Mouse (Mus musculus) bone marrow, adult 2 months (tissue): ENCODE data around the gene Vcl. TPM values are rescaled to one million over a fixed set of nuclear protein-coding genes. Genes with fewer than 3 reads are reported as not detected.

Source experiments
- H3K27ac ChIP-seq: fragments of 200-500 bp; 2 replicates; pipeline ENCODE4 v1.5.1; 2012; ENCODE audit warnings: low read depth, mild to moderate bottlenecking, control low read depth, inconsistent platforms, low read length; ENCODE audit not compliant: control insufficient read depth, poor library complexity, insufficient read depth
- H3K4me1 ChIP-seq: fragments of 200-500 bp; 2 replicates; pipeline ENCODE4 v1.6.1; 2011; ENCODE audit warnings: low read length; ENCODE audit not compliant: control insufficient read depth, insufficient read depth
- H3K4me3 ChIP-seq: fragments of 200-500 bp; replicated peaks from 2 replicates; pipeline ENCODE3; 2011; ENCODE audit warnings: mild to moderate bottlenecking, low read depth, low read length, control low read depth; ENCODE audit not compliant: control insufficient read depth
- CTCF ChIP-seq: fragments of 200-500 bp; IDR thresholded peaks from 2 replicates; pipeline ENCODE4 v1.5.1; 2011; ENCODE audit warnings: low read length, control low read depth; ENCODE audit not compliant: control insufficient read depth, insufficient read depth
- POLR2A ChIP-seq: fragments of 200-500 bp; IDR thresholded peaks from 2 replicates; pipeline ENCODE4 v1.6.1; 2011; ENCODE audit warnings: low read depth, mild to moderate bottlenecking, control low read depth, low read length, borderline replicate concordance; ENCODE audit not compliant: control insufficient read depth
- WGBS: fragments of 180-500 bp; shearing (Covaris S2); methylation state at CpG from one replicate; pipeline ENCODE4 v1.1.7; 2018; 5-methylcytosine and 5-hydroxymethylcytosine counted together
- polyA plus RNA-seq: library from polyadenylated mRNA; stranded (reverse); fragments of >200 nt; gene quantifications from 2 replicates; pipeline ENCODE4 v1.2.4, GENCODE M21; 2011; ENCODE audit warnings: low replicate concordance; ENCODE audit not compliant: missing spikeins, insufficient read depth, insufficient read length

Gene Vcl
- polyA plus RNA-seq, 1 experiment: 59.2 TPM

- Histone ChIP-seq H3K4me1 (no peaks in the 10 kb centered on the region; the same call in 1 of the 2 replicates), H3K4me3 (no peak overlapping the region), H3K27ac (no peak overlapping the region)
- 76% methylated on average over 1 of the region's 1 CpGs for WGBS
- TF ChIP-seq CTCF (no peak), POLR2A (no peak)
These were observed 33.7 kb downstream of the Vcl start for GRCm38 (mm10) chr14:20962906-20963305.

GRCm38 (mm10) chr14:20963863-20964262 lies 34.7 kb downstream of the Vcl start:
- no peak overlapping the region for H3K4me3 ChIP-seq
- TF ChIP-seq POLR2A (no peak), CTCF (no peak)
- no peaks in the 10 kb centered on the region; the same call in 1 of the 2 replicates for H3K4me1 ChIP-seq
- H3K27ac ChIP-seq: no peak overlapping the region
- 54% methylated on average over 4 of the region's 4 CpGs for WGBS

- no peaks in the 10 kb centered on the region; the same call in 1 of the 2 replicates for H3K4me1 ChIP-seq
- TF ChIP-seq CTCF (no peak), POLR2A (no peak)
- 80% methylated on average over 2 of the region's 2 CpGs for WGBS
- no peak overlapping the region for H3K27ac ChIP-seq
- H3K4me3 ChIP-seq: no peak overlapping the region
These were observed 35.1 kb downstream of the Vcl start for GRCm38 (mm10) chr14:20964285-20964684.

GRCm38 (mm10) chr14:20966959-20967670 lies 37.9 kb downstream of the Vcl start:
- whole genome bisulfite sequencing: 93% methylated on average over 3 of the region's 3 CpGs

GRCm38 (mm10) chr14:20969066-20969465 lies 39.9 kb downstream of the Vcl start:
- H3K4me3 ChIP-seq: no peak overlapping the region
- H3K4me1 ChIP-seq: no peaks in the 10 kb centered on the region
- 98% methylated on average over 1 of the region's 1 CpGs for WGBS
- TF ChIP-seq POLR2A (no peak), CTCF (no peak)
- no peak overlapping the region for H3K27ac ChIP-seq

More at GRCm38 (mm10) chr14:20966959-20967670, 37.9 kb downstream of the Vcl start:
- H3K4me3 ChIP-seq: no peak overlapping the region
- TF ChIP-seq POLR2A: no peak
- no peak for TF ChIP-seq CTCF
- H3K27ac ChIP-seq: no peak overlapping the region
- no peaks in the 10 kb centered on the region; the same call in 1 of the 2 replicates for H3K4me1 ChIP-seq

GRCm38 (mm10) chr14:20970389-20970788 lies 41.2 kb downstream of the Vcl start:
- Histone ChIP-seq H3K4me3 (no peak overlapping the region), H3K27ac (no peak overlapping the region), H3K4me1 (no peaks in the 10 kb centered on the region)
- 79% methylated on average over 6 of the region's 6 CpGs for WGBS
- TF ChIP-seq CTCF: no peak
- no peak for TF ChIP-seq POLR2A

DNA sequence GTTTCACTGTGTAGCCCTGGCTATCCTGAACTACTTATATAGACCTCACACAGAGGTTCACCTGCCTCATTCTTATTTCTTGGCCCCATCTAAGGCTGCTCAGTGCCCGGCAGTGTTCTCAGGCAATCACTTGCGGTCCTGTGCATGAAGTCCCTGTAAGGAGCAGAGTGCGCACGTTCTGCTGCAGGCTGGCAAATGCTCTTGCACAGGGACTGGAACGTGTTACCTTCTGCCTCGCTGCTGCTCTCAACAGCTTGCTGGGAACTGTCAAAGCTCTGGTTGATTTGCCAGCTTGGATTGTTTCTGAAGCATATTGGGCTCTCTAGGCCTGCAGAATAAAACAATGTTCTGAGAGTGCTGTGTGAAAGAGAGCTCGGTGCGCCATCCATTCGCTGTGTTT lies 41.7 kb downstream of the Vcl start:
- no peak for TF ChIP-seq CTCF
- TF ChIP-seq POLR2A: no peak
- 95% methylated on average over 9 of the region's 9 CpGs for WGBS

GRCm38 (mm10) chr14:20973821-20974220 lies 44.6 kb downstream of the Vcl start:
- H3K4me3 ChIP-seq: no peak overlapping the region
- H3K4me1 ChIP-seq: no peaks in the 10 kb centered on the region
- TF ChIP-seq POLR2A: no peak
- no peak for TF ChIP-seq CTCF
- no peak overlapping the region for H3K27ac ChIP-seq

More for the DNA sequence above, 41.7 kb downstream of the Vcl start:
- Histone ChIP-seq H3K4me3 (no peak overlapping the region), H3K4me1 (no peaks in the 10 kb centered on the region), H3K27ac (no peak overlapping the region)

GRCm38 (mm10) chr14:20976741-20977140 lies 47.5 kb downstream of the Vcl start:
- 76% methylated on average over 1 of the region's 1 CpGs for WGBS
- H3K4me1 ChIP-seq: no peaks in the 10 kb centered on the region

More at GRCm38 (mm10) chr14:20976741-20977140, 47.5 kb downstream of the Vcl start:
- no peak for TF ChIP-seq CTCF
- no peak for TF ChIP-seq POLR2A
- Histone ChIP-seq H3K27ac (no peak overlapping the region), H3K4me3 (no peak overlapping the region)
